Mouse (Mus musculus) lung, postnatal 25 days (tissue): ENCODE data around the gene Galnt9.

Experiments
- DNase-seq: peaks from one replicate; pipeline ENCODE4 v3.0.0; 2022; ENCODE audit warnings: low spot score

Gene Galnt9

DNA sequence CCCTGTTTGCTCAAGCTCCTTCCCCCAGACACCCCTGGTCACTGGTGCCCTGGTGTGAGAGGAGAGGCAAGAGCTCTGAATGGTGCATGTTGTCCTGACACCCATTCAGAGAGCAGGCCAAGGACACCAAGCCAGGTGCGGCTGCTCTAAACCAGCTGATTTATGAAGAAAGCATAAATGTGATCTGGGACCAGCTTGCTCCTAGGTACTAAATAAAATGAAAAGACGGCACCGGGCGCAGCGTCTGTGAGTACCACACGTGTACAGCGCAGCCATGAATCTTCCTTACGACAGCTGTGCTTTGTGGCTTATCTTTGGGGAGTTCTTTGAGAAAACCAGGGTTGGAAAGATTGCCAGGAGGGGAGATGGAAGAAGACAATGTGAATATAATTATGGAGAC lies 8.2 kb upstream of the Galnt9 start:
- no peak for DNase-seq

GRCm38 (mm10) chr5:110540947-110541346 lies 3.2 kb upstream of the Galnt9 start:
- no peak for DNase-seq

DNA sequence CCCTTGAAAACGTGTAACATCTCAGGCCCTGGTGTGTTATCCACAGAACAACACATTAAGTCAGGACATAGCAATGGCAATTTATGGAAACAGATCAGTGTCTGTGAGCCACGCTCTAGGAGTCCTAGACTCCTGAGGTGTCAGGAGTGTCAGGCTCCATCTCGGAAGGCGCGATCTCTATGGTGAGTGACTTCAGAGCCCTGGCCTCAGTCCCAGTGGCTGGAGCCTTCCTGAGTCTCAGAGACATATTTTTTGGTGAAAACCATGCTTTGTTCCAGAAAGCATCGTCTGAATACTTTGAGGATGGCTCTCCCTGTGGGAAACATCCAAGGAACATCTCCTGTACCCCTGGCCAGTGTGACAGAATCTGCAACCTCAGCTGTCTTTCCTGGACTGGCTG lies 2.7 kb upstream of the Galnt9 start:
- DNase-seq = no peak

GRCm38 (mm10) chr5:110544691-110545069 lies 525 bp downstream of the Galnt9 start:
- DNase-seq = no peak

GRCm38 (mm10) chr5:110545311-110545710 lies 1.2 kb downstream of the Galnt9 start:
- no peak for DNase-seq

DNA sequence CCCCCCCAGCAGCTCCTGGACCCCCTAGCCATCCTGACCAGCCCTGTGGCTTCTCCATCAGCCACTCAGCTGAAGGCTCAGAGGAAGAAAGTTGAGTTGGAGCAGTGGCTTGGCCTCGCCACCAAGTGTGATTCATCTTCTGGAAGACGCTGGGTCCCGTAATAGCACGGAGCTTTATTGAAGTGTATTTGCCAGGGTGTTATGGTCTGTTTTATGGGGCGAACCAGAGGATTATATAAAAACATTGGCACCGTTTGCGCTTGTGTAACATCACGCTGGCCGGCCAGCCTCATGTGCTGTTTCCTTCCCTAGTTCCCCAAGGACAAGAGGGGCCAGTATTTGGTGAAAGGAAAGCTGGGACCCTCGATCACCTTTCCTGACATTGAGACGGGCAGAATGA lies 2.0 kb downstream of the Galnt9 start:
- no peak for DNase-seq

GRCm38 (mm10) chr5:110546726-110547406 lies 2.7 kb downstream of the Galnt9 start:
- no peak for DNase-seq

DNA sequence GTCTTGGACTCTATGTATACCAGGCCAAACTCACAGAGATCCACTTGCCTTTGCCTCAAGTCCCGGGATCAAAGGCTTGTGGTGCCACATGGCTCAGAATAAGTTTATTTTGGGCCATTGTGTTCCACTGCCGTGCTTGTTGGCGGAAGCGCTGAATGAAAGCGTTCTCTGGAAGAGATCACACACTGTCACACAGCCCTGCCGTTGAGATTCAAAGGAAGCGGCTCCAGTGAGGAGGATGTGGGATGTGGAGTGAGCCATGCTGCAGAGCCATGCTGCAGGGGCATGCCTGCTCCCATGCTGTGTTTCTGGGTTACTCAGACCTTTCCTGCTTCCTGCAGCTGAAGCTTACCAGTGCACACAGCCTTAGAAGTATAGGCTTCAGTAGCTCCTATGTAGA lies 4.3 kb downstream of the Galnt9 start:
- DNase-seq = no peak

DNA sequence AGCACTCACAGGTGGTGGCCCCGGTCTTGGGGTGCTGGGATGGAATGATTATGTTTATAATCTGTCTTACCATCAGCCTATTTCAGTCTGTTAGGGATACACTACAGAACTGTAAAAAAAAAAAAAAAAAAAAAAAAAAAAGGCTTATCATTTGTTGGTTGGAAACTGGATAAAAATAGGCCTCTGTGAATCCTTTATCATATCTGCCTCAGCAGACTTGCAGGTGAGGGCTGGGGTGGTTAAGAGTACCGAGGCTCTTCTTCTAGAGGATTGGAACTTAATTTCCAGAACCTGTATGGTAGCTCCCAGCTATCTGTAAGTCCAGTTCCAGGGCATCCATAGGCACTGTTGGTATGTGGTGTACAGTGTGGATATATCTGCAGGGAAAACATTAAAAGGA lies 6.0 kb downstream of the Galnt9 start:
- DNase-seq = no peak

DNA sequence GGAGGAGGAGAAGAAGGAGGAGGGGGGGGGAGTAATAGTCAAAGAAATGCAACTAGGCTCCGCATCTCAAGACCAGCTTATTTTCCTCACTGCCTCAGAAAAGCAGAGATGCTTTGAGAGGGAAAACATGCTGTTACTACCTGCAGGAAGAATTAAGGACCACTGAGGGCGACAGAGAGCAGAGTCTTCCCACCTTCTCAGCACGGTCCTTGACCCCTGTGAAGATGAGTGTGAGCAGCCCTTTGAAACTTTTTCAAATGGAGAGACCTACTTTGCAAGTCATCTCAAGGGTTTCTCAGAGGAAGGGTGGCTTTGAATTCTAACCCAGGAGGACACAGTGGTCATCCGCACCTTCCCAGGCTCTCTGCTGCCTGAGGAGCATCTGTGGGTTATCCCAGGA lies 6.7 kb downstream of the Galnt9 start:
- no peak for DNase-seq

- DNase-seq = no peak
Measured at GRCm38 (mm10) chr5:110552005-110552404, 7.8 kb downstream of the Galnt9 start.

- DNase-seq = no peak
Measured at GRCm38 (mm10) chr5:110553315-110553714, 9.2 kb downstream of the Galnt9 start.

GRCm38 (mm10) chr5:110555198-110555597 lies 11.0 kb downstream of the Galnt9 start:
- no peak for DNase-seq

- peak; percentile 65 for DNase-seq
Measured at GRCm38 (mm10) chr5:110558368-110558767, 14.2 kb downstream of the Galnt9 start.

GRCm38 (mm10) chr5:110559679-110560078 lies 15.5 kb downstream of the Galnt9 start:
- DNase-seq = no peak

DNA sequence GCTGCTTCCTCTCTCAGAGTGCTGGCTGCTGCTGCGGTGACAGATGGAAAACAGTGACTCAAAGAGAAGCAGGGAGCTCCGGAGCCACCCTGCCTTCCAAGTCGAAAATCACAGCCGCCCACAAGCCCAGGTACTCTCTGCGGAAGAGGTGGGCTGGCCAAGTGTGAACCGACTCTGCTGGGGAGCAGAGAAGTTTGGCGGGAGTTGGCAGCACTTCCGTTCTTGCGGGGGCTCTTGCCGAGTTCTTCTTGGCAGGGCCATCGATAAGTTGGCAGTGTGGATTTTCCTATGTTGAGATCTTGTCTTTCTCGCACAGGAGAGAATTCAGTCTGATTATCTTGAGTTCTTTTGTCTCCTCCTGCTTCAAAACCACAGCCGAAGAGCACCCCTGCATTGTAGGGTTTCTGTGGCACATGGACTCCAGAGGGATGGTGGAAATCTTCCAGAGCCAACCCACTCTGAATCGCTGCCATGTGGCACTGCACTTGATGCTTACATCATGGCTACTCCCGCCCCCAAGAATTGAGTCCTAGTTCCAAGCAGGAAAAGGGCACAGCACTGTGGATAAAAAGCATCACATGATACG lies 18.7 kb downstream of the Galnt9 start:
- no peak for DNase-seq

DNA sequence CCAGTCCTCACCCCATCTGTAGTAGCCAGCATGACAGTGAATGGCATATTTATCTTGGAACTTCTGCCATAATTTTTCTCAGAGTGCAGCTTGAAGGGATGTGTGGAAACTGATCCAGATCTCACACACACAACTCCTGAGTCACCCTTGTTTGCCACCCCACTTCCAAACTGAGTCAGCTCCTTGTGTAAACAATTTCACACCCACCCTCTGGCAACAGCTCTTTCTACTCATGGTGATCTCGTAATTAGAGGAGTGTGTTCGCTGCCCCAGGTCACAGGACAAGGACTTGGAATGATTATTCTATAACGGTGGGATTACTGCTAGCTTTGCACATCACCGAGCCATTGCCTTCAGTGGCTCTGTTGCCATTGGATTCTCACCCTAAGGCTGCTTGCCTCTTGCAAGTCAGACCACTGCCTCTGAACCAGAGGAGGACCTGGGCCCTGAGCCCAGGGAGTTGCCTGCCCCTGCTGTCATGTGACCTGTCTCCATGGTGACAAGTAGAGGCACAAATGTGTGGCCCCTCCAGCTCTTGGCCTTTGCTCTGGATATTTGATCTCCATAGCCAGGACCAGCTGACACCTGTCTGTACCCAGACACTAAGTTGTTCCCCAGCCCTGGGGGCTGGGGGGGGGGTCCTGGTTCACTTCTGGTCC lies 21.0 kb downstream of the Galnt9 start:
- peak; percentile 12 for DNase-seq

DNA sequence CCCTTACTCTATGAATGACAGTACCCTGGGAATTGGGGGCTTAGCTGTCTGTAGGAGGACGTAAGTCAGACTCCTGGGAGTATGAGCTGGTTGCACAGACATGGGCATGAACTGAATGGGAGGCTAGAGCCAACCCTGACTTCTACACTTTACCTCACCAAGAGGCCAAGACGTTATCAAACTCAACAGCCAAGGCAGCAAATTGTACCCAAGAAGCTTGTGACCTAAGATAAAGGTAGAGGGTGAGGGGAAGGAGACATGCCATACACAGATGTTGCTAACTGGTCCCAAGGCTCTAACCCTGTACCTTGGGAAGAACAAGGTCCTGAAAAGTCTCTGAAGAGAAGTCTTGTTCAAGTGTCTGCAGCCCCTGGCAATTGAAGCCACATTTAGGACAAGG lies 23.4 kb downstream of the Galnt9 start:
- no peak for DNase-seq

DNA sequence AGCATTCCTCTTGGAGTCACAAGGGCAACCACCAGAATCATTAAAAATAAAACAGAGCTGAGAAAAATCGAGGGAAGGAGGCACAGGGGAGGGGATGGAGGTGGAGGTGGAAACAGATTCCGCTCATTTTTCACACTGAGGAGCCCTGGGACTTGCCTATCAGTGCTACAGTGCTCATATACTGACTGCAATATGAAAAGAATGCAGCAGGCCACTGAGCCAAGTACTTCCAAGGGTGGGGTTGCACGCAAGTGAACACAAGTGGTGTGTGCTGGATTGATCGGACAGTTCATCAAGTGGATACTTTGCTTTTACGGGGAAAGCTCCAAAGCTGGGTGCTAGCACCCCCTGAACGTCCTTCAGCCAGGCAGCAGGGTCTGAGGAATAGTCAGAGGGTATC lies 30.7 kb downstream of the Galnt9 start:
- DNase-seq = peak; percentile 16

- DNase-seq = no peak
Measured at GRCm38 (mm10) chr5:110579296-110579695, 35.1 kb downstream of the Galnt9 start.

DNA sequence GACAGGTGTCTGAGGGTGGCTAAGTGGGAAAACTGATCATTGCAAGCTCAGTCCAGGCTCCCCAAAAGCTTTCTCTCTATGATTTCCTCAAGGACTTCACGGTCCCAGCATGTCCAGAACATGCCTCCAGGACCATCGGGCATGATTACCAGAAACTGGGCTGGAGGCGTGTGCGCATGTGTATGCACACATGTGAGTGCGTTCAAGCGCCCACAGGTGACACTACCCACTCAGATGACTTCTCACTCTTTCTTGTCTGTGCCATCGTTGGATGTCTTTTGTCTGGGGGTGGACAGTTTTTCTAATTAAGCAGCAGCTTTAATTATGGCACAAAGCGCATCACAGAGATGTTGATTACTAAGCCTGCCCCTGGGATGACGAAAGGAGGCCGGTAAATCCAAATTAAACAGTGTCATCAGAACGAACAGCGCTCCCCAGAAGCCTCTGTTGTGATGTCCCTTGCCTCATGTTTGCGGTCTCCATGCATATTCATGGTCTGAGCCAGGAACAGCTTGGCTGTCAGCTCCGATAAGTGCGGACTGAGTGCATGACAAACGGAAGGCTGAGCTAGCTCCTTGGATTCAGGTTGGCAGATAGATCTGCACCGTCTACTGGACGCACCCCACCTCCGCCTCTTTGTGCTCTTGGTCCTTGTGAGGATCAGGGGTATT lies 36.5 kb downstream of the Galnt9 start:
- no peak for DNase-seq

- peak; percentile 26 for DNase-seq
Measured at GRCm38 (mm10) chr5:110582647-110583538, 38.7 kb downstream of the Galnt9 start.
